Mouse (Mus musculus) left cerebral cortex, postnatal 25 days (tissue): ENCODE results near the gene Ppp1r18. TPM values are rescaled to one million over a fixed set of nuclear protein-coding genes. Genes with fewer than 3 reads are reported as not detected.

Experiments
- DNase-seq, 2 experiments: peaks; one replicate each; pipeline ENCODE4 v3.0.0; 2022; ENCODE audit warnings: low spot score in 2 of 2, mixed read lengths in 1 of 2
- intact Hi-C: fragments of 180-260 bp; cut with DNase I; formaldehyde crosslinking; loops from one replicate; pipeline ENCODE4 v1.15.1; 2025
- total RNA-seq, 2 experiments: library from RNA; stranded (reverse); gene quantifications; 2 replicates each; pipeline ENCODE4 v1.2.3; 2021

Ppp1r18 gene
- total RNA-seq, result 1 to 10 TPM; 8.3 to 8.7 TPM

DNA sequence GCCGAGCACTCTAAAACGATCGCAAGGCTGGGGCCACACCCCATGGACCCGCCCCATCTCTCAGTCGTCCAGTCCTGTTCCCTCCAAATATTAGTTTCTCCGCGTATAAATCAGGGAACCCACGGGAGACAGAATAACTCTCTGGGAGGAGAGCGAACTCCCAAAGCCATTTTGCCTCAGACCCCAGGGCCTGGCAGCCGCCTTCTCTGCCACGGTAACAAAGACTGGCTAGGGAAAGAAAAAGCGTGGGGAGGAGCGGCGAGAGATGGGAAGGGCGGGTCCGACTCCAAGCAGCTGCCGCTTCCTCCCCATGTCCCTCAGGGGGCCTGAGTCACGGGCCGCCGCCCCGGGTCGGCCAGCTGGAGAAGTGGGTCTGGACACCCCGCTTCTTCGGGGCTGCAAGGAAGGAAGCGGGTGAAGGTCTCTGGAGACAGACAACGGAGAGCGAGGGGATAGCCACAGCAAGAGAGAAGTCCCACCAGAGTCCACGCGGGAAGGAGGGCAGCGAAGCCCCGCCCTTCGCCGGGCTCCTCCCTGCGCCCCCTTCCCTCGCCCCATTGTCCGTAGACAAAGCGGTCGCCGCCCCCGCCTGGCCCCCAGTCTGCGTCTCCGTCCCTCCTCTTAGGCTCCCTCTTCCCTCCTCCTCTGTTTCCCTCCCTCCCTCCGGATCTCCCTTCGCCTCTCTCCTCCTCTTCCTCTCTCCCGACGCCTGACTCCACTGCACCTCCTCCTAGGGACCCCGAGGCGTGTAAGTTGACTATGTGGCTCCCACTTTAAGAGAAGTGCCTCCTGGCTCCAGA is at the start of gene Ppp1r18:
Gene Ppp1r18 (plus strand): TSS at position 113 of the 800 bp plus-strand sequence.
- intact Hi-C loops, result no loop called here

DNA sequence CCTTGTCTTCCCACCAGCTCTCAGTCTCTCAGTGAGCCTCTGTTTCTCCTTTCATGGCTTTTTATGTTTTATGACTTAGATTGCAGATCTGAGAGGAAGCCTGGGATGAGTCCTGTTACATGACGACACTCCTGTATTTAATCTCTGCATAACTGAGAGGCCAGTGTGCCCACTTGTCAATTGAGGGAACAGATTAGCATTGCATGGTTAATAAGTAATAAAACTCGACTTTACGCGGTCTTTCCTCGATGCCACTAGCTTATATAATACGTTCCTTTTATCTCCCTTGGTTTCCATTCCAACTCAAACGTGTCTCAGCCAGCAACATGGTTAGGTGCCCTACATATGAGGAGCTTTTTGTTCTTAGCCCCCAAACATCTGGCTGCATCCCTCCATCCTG is 49.6 kb upstream of the Ppp1r18 start:
- no peak for DNase-seq
- intact Hi-C loops, result no loop called here

More for the DNA sequence above, at the start of gene Ppp1r18:
- peak in 1 of 2 experiments; percentile 25 for DNase-seq

DNA sequence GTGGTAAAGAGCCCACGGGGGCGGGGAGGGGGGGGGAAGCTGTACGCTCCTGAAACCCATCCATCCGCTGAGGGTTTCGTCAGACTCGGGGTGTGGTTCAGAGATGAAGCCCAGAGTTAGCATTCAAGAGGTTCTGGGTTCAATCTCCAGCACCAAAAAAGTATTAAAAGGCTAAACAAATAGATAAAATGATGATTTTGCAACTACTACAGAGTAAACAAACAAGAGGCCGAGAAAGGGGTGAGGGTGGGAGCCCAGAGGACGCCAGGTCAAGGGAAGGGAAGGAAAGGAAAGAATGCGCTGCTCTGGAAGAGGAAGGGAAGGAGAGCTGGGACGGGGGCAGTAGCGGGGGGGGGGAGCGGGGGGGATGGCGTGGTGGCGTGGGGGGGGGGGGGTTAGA is 48.7 kb upstream of the Ppp1r18 start:
- no peak for DNase-seq
- intact Hi-C loops, result no loop called here

DNA sequence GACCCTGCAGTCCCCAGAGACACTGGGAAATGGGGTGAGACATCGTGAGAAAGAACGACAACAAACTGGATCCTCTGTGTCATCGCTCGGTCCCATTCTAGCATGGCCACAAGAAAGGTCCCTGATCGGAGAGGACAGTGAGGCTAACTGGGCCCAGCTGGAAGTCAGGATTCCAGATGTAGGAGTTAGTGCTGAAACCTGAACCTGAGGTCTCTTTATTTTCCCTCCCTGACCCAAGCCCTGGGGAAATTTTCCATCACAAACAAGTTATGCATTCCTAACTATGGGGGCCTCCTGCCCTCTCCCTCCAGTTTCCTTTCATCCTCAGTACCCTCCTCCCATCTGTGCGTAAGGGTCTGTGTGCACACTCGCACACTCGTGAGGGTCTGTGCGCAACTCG is 48.2 kb upstream of the Ppp1r18 start:
- intact Hi-C loops, result no loop called here
- no peak for DNase-seq

DNA sequence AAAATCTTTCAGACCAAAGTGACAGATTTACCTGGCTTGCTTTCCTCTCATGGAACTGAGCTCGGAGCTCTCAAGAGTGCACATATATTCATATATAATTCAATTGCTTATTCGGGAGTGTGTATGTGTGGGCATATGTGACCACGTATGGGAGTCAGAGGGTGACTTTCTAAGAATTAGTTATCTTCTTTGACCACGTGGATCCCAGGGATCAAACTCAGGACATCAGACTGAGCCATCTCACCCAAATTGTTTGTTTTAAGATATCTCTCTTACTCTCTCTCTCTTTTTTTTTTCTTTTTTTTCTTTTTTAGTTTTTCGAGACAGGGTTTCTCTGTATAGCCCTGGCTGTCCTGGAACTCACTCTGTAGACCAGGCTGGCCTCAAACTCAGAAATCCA is 45.3 kb upstream of the Ppp1r18 start:
- no peak for DNase-seq
- intact Hi-C loops, result no loop called here

DNA sequence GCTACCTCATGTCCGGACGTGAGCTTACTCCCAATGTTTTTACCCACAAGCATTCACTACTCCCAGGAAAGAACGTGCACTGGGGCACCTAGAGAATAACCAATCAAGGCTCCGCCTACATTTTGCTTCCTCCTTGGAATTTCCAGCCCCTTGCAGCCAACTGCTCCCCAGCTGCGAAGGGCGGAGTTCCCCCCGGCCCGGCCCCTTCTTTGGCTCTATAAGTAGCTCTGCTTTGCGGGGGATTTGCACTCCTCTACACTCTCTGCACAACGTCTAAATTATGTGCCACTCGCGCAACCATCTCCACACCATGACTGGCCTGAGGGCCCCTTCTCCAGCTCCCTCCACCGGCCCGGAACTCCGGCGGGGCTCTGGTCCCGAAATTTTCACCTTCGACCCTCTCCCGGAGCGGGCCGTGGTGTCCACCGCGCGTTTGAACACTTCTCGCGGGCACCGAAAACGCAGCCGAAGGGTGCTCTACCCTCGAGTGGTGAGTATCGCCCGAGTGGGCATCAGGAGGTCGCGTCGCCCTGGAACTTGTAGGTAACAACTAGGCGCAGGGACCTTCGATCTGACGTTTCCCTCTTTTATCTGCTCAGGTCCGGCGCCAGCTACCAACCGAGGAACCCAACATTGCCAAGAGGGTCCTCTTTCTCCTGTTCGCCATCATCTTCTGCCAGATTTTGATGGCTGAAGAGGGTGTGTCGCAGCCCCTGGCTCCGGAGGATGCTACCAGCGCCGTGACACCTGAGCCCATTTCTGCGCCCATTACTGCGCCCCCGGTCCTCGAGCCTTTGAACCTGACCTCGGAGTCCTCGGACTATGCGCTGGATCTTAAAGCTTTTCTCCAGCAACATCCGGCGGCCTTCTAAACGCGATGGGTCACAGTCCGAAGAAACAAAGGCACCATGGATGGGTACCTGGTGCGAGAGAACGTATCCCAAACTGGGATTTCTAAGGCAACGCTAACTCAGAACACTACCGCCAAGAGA is 43.7 kb upstream of the Ppp1r18 start, which contains the start of gene Ier3:
Gene Ier3 (plus strand): TSS at position 246 of the 992 bp plus-strand sequence.
- intact Hi-C loops, result loop anchor here (2.0 kb wide), 1 partner anchor 83 kb away; no protein-coding TSS in a partner anchor

DNA sequence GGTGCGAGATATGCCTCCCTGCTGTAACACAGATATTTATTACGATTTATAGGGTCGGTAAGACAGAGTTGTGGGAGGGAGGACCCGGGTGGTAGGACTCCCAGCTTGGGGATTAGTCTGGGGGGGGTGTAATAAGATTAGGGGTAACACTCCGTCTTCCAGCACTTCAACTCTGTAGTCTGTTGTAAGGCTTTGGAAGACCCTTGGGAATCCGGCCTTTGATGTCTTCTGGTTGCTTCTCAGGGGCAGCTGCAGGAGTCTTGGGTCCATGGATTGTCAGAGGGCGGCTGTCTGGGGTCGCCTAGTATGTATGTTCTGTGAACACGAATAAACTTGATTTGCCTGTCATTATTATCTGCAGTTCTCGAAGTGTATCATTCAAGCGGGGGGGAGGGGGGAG is 42.8 kb upstream of the Ppp1r18 start:
- intact Hi-C loops, result loop anchor here (2.0 kb wide), 1 partner anchor 84 kb away; no protein-coding TSS in a partner anchor
- no peak for DNase-seq

More for the DNA sequence above, 43.7 kb upstream of the Ppp1r18 start, which contains the start of gene Ier3:
- DNase-seq, result peak; percentile 46 to 82

DNA sequence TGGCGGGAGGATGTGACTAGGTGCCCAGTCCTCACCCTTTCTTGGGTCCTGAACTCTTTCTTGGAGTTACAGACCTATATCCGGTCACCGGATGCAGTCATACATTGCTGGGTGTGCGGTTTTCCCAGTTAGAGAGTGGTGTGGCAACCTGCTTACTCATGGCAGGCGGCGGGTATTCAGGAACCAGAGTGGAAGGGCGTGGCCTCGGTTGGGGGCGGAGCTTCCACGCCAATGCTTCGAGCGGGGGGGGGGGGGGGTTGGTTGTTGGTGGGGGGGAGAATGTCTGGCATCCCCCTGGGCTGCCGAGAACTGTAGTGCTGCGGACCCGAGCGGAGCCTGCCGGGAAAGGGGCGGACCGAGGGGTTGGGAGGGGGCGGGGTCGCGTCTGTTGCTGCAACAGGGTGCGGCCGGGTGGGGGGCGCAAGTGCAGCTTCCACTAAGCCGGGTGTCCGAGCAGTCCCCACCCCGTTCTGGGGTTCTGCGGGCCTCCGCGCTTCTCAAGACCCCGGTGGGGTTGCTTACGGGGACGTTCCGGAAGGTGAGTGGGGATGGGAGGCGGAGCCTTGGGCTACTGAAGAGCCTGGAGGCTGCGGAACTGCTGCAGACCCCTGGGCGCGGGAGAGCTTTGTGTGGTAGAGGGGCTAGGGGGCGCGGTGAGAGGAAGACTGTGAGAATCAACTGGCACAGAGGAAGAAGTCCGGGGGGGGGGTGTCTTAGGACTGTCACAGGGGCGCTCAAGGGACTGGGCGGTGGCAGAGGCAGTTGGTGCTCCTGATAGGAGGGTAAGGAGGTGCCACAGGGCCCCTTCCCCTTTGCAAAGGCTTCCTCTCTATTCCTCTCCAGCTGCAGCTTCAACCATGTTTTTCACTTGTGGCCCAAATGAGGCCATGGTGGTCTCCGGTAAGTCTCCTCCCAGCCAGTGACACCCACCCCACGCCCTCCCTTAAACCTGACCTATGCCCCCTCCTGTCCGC is 42.1 kb upstream of the Ppp1r18 start, which contains the start of gene Flot1:
Gene Flot1 (plus strand): TSS at position 267 of the 974 bp plus-strand sequence.
- intact Hi-C loops, result loop anchor here (2.0 kb wide), 1 partner anchor 84 kb away; no protein-coding TSS in a partner anchor
- peak; percentile 68 to 81 for DNase-seq

DNA sequence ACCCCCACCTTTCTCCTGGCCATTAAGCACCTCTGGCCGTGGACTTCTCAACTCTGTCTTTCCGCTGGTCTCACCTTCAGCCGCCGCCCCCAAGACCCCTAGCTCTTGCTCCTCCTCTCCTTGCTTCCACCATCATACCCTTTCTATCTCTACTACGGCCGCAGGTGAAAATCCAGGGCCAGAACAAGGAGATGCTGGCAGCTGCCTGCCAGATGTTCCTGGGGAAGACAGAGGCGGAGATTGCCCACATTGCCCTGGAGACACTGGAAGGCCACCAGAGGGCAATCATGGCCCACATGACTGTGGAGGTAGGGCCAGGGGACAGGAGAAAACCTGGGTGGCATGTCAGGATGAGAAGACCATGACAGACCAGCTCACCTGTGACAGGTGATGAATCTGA is 41.0 kb upstream of the Ppp1r18 start:
- intact Hi-C loops, result no loop called here

DNA sequence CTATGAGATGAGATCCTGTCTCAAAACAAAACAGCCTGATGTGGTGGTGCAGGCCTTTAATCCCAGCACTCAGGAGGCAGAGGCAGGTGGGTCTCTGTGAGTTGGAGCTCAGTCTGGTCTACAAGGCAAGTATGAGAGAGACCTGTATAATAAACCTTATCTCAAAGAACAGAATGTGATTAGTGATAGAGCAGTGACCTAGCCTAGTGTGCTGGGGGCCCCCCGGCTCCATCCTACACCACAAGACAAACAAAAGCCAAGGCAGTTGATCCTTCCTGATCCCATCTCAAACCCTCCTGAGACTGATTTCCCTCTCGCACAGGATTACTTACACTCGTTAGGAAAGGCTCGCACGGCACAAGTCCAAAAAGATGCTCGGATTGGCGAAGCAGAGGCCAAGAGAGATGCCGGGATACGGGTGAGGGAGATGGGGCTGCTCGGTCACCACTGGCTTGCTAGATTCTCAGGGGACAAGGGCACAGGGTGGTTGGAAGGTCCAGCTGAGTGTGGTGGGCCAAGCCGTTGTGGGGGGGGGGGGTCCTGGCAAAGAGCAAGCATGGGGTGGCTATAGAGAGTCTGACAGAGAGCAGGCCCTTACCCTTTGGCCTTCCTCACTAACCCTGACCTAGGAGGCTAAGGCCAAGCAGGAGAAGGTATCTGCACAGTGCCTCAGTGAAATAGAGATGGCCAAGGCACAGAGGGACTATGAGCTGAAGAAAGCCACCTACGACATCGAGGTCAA is 40.1 kb upstream of the Ppp1r18 start:
- intact Hi-C loops, result no loop called here

More for the DNA sequence above, 41.0 kb upstream of the Ppp1r18 start:
- no peak for DNase-seq

DNA sequence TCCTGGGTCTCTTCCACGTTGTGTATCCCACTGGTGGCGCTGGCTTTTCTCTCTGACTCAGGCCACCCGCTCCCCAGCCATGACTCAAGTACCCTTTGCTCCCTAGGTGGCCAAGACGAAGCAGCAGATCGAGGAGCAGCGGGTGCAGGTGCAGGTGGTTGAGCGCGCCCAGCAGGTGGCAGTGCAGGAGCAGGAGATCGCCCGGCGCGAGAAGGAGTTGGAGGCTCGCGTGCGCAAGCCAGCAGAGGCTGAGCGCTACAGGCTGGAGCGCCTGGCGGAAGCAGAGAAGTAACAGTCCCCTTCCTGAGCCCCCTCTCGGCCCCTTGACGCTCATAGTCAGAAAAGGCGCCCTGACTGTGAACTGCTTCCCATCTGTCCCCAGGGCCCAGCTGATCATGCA is 35.7 kb upstream of the Ppp1r18 start:
- intact Hi-C loops, result loop anchor here (10.0 kb wide), 1 partner anchor 145 kb away; the partner anchor contains the start of gene Gnl1
- DNase-seq, result peak; percentile 87 to 88

More for the DNA sequence above, 40.1 kb upstream of the Ppp1r18 start:
- no peak for DNase-seq

DNA sequence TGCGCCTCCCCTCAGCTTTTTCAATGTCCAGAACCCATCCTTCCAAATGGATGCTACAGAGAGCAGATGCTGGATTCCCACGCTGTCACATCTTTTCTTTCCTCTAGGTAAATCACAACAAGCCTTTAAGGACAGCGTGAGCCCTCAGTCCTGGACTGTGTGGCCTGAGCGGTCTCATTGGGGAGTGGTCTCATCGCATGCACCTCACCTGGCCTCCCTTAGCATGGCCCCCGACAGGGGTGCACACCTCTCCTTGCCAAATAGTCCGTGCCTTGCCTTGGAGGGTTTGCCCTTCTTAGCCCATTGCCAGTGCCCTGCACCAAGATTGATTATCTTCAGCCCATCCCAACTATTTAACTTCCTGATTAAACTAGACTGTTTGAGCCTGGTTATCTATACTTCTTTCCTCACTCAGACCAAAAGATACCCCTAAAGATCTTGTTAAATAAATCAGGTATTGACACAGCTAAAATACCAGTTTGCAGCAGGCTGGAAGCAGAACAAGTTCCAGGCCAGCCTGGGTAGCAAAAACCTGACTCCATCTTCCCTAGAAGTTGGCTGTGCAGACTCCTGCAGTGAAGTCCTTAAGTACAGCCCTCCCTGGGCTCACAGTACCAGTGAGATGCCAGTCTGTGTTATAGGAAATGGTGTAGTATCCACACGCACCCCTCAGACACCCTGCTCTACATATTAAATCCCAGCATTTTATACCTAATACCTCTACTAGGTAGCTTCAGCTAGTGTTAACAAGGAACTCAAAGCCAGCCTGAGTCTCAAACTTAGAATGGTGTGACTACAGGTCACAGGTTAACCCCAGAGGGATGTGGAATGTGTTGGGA is 32.8 kb upstream of the Ppp1r18 start:
- intact Hi-C loops, result loop anchor here (10.0 kb wide), 1 partner anchor 142 kb away; the partner anchor contains the start of gene Gnl1
- DNase-seq, result no peak

DNA sequence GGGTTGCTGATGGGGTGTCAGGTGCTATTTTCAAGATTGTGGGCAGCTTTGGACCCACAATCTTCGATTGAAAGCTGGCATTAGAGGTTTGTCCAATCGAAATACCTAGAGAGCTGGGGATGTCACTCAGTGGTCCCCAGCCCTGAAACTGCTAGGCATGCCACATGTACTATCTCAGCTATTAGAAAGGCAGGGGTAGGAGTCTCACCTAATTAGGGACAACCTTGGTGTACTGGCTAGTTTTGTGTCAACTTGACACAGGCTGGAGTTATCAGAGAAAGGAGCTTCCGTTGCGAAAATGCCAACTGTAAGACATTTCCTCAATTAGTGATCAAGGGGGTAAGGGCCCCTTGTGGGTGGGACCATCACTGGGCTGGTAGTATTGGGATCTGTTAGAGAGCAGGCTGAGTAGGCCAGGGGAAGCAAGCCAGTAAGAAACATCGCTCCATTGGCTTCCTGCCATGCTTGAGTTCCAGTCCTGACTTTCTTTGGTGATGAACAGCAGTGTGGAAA is 32.1 kb upstream of the Ppp1r18 start:
- intact Hi-C loops, result loop anchor here (10.0 kb wide), 1 partner anchor 142 kb away; the partner anchor contains the start of gene Gnl1
- DNase-seq, result no peak

DNA sequence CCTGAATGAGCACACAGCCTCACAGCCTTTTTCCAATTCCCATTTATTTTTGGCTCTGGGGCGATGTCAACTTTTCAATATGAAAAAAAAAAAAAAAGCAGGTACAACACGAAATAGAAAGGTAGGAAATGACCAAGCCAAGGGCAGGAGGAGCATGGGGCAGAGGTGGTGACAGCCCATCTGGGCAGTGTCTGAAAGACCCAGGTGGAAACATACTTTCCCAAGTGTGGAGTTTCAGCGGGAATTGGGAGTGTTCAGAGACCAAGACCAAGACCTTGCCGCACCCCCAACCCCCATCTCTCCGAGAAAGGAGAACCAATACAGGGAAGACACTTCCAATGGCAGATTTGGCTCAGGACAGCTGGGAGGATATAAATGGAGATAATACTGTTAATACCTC is 31.5 kb upstream of the Ppp1r18 start:
- DNase-seq, result no peak

DNA sequence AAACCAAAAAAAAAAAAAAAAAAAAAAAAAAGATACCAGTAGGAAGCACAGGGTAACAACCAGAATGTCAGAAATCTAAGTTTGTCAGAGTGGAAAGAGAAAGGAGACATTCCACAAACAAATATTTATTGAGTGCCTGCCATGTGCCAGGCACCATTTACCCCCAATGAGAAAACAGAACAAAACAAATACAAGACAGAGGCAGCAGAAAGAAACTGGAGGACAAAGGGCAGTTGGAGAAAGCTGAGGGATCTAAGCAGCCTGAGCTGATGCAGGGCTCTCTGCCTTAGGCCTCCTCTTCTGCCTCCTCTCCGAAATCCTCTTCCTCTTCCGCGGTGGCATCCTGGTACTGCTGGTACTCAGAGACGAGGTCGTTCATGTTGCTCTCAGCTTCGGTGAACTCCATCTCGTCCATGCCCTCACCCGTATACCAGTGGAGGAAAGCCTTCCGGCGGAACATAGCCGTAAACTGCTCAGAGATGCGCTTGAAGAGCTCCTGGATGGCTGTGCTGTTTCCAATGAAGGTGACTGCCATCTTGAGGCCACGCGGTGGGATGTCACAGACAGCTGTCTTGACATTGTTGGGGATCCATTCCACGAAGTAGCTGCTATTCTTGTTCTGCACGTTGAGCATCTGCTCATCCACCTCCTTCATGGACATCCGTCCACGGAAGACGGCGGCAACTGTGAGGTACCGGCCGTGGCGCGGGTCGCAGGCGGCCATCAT is 30.5 kb upstream of the Ppp1r18 start:
- intact Hi-C loops, result loop anchor here (5.0 to 10.0 kb wide), 2 partner anchors 82 to 140 kb away; partner anchors contain the start of genes Gnl1, Mrps18b and Ppp1r10
- peak; percentile 50 to 54 for DNase-seq

More for the DNA sequence above, 31.5 kb upstream of the Ppp1r18 start:
- intact Hi-C loops, result loop anchor here (10.0 kb wide), 1 partner anchor 141 kb away; the partner anchor contains the start of gene Gnl1
